Mouse (Mus musculus) intestine, embryonic 14.5 days (tissue): ENCODE measurements around the gene Heatr4. TPM values are rescaled to one million over a fixed set of nuclear protein-coding genes. Genes with fewer than 3 reads are reported as not detected.
"Not testable (repeated sequence)": the region's sequence is repeated elsewhere in the genome, so short reads cannot be mapped to it uniquely, and the experiment has no call there.

Experiments used
- ATAC-seq: fragments of 200-750 bp; cut with Nextera tagmentation; replicated peaks from 2 replicates; pipeline ENCODE4 v1.8.0; 2017; ENCODE audit warnings: low read depth, moderate number of reproducible peaks, moderate TSS enrichment, moderate library complexity; ENCODE audit not compliant: low FRiP score, low TSS enrichment
- DNase-seq: peaks from one replicate; pipeline ENCODE4 v3.0.0-alpha.2; 2018; ENCODE audit warnings: low spot score
- H3K27ac ChIP-seq: fragments of 300-500 bp; sonication (generic); 2 replicates; pipeline ENCODE4 v1.5.1; 2014; ENCODE audit warnings: low read depth, mild to moderate bottlenecking, control low read depth
- H3K27me3 ChIP-seq: fragments of 300-500 bp; sonication (generic); replicated peaks from 2 replicates; pipeline ENCODE4 v1.6.1; 2014; ENCODE audit warnings: low read length, control low read depth; ENCODE audit not compliant: control insufficient read depth, insufficient read depth
- H3K36me3 ChIP-seq: fragments of 300-500 bp; sonication (generic); 2 replicates; pipeline ENCODE4 v1.6.1; 2014; ENCODE audit warnings: low read length, control low read depth; ENCODE audit not compliant: control insufficient read depth, insufficient read depth
- H3K4me1 ChIP-seq: fragments of 300-500 bp; sonication (generic); replicated peaks from 2 replicates; pipeline ENCODE4 v1.6.1; 2014; ENCODE audit warnings: low read length, control low read depth, mixed read lengths; ENCODE audit not compliant: control insufficient read depth, insufficient read depth
- H3K4me2 ChIP-seq: fragments of 300-500 bp; sonication (generic); 2 replicates; pipeline ENCODE4 v1.6.1; 2014; ENCODE audit warnings: low read length
- H3K4me3 ChIP-seq: fragments of 300-500 bp; sonication (generic); 2 replicates; pipeline ENCODE4 v1.5.1; 2014; ENCODE audit warnings: low read depth, low read length, control low read depth, mixed read lengths
- H3K9ac ChIP-seq: fragments of 300-500 bp; sonication (generic); 2 replicates; pipeline ENCODE4 v1.6.1; 2014; ENCODE audit warnings: mild to moderate bottlenecking, low read length
- H3K9me3 ChIP-seq: fragments of 300-500 bp; sonication (generic); 2 replicates; pipeline ENCODE4 v1.6.1; 2016; ENCODE audit warnings: low read length, control low read depth; ENCODE audit not compliant: control insufficient read depth
- WGBS: fragments of 180-500 bp; shearing (Covaris S2); extraction: QIAGEN DNeasy Blood & Tissue Kit; methylation state at CpG from one replicate; pipeline ENCODE4 v1.1.7; 2014; 5-methylcytosine and 5-hydroxymethylcytosine counted together
- polyA plus RNA-seq: library from polyadenylated mRNA; unstranded; fragments of >200 nt; fragmentation: Nextera tagmentation; extraction: Ambion mirVana; gene quantifications from 2 replicates; pipeline ENCODE4 v1.2.1, GENCODE M21; 2014

The Heatr4 gene
- polyA plus RNA-seq, result not detected in 2 replicates

GRCm38 (mm10) chr12:83984752-83985151, at the start of gene Heatr4:
Heatr4 (minus strand) TSS chr12:83984852.
- WGBS, result 77% methylated on average over 4 of the region's 4 CpGs
- Histone ChIP-seq H3K9ac (no peak within 1 kb of the TSS), H3K27ac (no peak within 1 kb of the TSS), H3K9me3 (peaks cover 2% of the 10 kb centered on the region; the same call in 1 of the 2 replicates), H3K36me3 (no peaks in the 10 kb centered on the region), H3K4me3 (no peak within 1 kb of the TSS), H3K4me1 (peaks cover 12% of the 10 kb centered on the region), H3K4me2 (no peak within 1 kb of the TSS), H3K27me3 (no peaks in the 10 kb centered on the region)
- ATAC-seq (no peak), DNase-seq (no peak)

DNA sequence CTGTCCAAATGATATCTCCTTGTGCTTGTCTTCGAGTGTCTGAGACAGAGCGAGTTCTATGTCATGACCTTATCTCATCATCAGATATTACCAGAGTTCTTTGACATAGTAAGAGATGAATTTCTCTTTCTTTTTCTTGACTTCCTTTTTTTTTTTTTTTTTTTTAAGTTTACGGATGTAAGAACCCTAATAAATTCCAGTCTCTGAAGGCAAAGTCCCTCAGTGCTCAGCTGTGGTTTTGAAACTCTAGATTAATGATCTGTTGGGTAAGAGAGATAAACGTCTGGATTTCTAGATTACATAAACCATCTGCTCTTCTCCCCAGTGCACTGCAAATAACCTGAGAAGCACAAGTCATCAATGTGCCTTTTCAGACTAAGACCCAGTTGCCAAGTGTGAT, 49.5 kb upstream of the Heatr4 start:
- Histone ChIP-seq H3K4me2 (no peak overlapping the region), H3K36me3 (no peaks in the 10 kb centered on the region), H3K27me3 (no peaks in the 10 kb centered on the region), H3K27ac (no peak overlapping the region), H3K9ac (no peak overlapping the region), H3K9me3 (no peaks in the 10 kb centered on the region), H3K4me1 (peaks cover 3% of the 10 kb centered on the region; the same call in 1 of the 2 replicates), H3K4me3 (no peak overlapping the region)
- WGBS, result 27% methylated on average over 4 of the region's 4 CpGs
- no peak for DNase-seq
- ATAC-seq, result no peak

GRCm38 (mm10) chr12:84033302-84033701, 48.6 kb upstream of the Heatr4 start:
- ATAC-seq, H3K9ac ChIP-seq, H3K9me3 ChIP-seq, H3K4me3 ChIP-seq, H3K4me2 ChIP-seq, H3K36me3 ChIP-seq, H3K27ac ChIP-seq, H3K4me1 ChIP-seq, H3K27me3 ChIP-seq, DNase-seq: not testable (repeated sequence)
- WGBS, result 74% methylated on average over 2 of the region's 2 CpGs

DNA sequence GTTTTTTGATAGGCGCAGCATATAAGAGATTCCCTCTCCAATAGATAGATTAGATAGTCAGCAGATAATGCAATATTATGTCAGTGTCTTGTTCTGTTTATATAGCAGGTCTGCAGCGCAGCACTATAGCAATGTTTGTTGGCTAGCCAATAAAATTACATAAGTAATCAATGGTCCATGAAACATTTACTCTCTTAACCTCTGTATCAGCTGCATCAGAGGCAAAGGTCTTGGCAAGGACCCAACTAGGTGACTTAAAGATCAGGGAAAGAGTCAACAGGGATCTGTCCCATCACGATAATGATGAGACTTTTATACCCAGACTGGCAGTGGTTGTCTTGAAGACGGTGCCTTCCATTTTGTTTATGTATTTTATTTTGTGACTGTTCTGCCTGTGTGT, 48.2 kb upstream of the Heatr4 start:
- DNase-seq, result no peak
- H3K4me3 ChIP-seq, result no peak overlapping the region
- no peak overlapping the region for H3K9ac ChIP-seq
- H3K27ac ChIP-seq, result no peak overlapping the region
- no peaks in the 10 kb centered on the region for H3K9me3 ChIP-seq
- H3K36me3 ChIP-seq, result no peaks in the 10 kb centered on the region
- H3K4me1 ChIP-seq, result peaks cover 3% of the 10 kb centered on the region; the same call in 1 of the 2 replicates
- WGBS, result 83% methylated on average over 4 of the region's 4 CpGs
- no peaks in the 10 kb centered on the region for H3K27me3 ChIP-seq
- no peak overlapping the region for H3K4me2 ChIP-seq
- ATAC-seq, result no peak

GRCm38 (mm10) chr12:84030659-84031332, 46.1 kb upstream of the Heatr4 start:
- Histone ChIP-seq H3K36me3 (no peaks in the 10 kb centered on the region), H3K4me1 (peaks cover 3% of the 10 kb centered on the region; the same call in 1 of the 2 replicates), H3K27me3 (no peaks in the 10 kb centered on the region), H3K9ac (no peak overlapping the region), H3K9me3 (no peaks in the 10 kb centered on the region), H3K4me2 (no peak overlapping the region), H3K27ac (no peak overlapping the region), H3K4me3 (no peak overlapping the region)
- ATAC-seq (peak; percentile 83), DNase-seq (peak; percentile 81)
- 77% methylated on average over 4 of the region's 4 CpGs for WGBS

- H3K36me3 ChIP-seq, DNase-seq, ATAC-seq, H3K9me3 ChIP-seq, H3K4me2 ChIP-seq, H3K27me3 ChIP-seq, H3K9ac ChIP-seq, H3K27ac ChIP-seq, H3K4me1 ChIP-seq, H3K4me3 ChIP-seq: not testable (repeated sequence)
- WGBS, result 98% methylated on average over 1 of the region's 1 CpGs
Measured at GRCm38 (mm10) chr12:84029043-84029442, 44.4 kb upstream of the Heatr4 start.

DNA sequence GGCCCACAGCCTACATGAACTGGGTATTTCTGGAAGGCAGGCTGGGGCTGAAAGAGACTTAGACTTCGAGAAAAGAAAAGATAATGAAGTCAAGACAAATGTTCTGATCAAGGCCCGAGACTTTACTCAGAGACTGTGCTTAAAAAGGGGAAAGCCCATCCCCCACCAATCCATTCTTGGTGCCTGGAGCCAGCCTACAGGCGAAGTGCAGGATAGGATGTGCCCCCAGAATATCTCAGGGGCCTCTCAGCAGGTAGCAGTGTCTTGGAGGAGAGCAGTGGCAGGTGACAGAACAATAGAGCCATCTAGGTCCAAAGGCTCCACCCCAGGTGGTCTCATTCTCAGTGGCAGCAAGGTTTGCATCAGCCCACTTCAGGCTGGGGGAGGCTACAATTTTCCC, 43.7 kb upstream of the Heatr4 start:
- H3K36me3 ChIP-seq, H3K27me3 ChIP-seq, DNase-seq, H3K9ac ChIP-seq, H3K9me3 ChIP-seq, H3K4me1 ChIP-seq, H3K4me2 ChIP-seq, H3K4me3 ChIP-seq, H3K27ac ChIP-seq, ATAC-seq: not testable (repeated sequence)
- 64% methylated on average over 3 of the region's 3 CpGs for WGBS

GRCm38 (mm10) chr12:84025888-84026287, 41.2 kb upstream of the Heatr4 start:
- Histone ChIP-seq H3K9me3 (no peaks in the 10 kb centered on the region), H3K4me1 (no peaks in the 10 kb centered on the region), H3K36me3 (no peaks in the 10 kb centered on the region), H3K27me3 (no peaks in the 10 kb centered on the region), H3K4me3 (no peak overlapping the region), H3K27ac (no peak overlapping the region), H3K4me2 (no peak overlapping the region), H3K9ac (no peak overlapping the region)
- 84% methylated on average over 7 of the region's 7 CpGs for WGBS
- ATAC-seq, result no peak
- DNase-seq, result no peak
